Mouse (Mus musculus): ENCODE results near the gene Cyp4f13.

DNA sequence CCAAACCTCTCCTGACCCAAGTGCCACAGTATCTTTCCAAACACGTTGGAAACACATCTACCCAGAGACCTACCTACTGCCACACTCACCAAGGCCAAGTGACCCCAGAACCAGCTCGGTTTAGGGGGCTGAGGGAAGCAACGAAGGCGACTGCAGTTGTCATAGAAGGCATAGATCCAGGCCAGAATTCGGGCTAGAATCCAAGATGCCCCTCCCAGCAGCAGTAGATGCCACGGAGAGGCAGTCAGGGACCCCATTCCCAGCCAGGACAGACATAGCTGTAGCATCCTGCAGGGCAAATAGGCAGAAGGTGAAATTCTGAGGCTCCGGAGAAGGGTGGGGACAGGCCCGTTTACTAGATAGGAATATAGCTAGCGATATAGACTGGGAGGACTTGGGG, 486 bp downstream of the Cyp4f13 start:
- TF ChIP-seq CTCF (IDR thresholded peaks at IDR 0.05; ENCODE audit: extremely low read depth, insufficient read depth, low read length) = no peak
- no peak for TF ChIP-seq POLR2A (IDR thresholded peaks at IDR 0.05; ENCODE audit: extremely low read depth, insufficient read depth, low read length)

Data from cortical plate, adult 2 months (tissue).